Mouse (Mus musculus): ENCODE measurements around the gene Slitrk6.

DNA sequence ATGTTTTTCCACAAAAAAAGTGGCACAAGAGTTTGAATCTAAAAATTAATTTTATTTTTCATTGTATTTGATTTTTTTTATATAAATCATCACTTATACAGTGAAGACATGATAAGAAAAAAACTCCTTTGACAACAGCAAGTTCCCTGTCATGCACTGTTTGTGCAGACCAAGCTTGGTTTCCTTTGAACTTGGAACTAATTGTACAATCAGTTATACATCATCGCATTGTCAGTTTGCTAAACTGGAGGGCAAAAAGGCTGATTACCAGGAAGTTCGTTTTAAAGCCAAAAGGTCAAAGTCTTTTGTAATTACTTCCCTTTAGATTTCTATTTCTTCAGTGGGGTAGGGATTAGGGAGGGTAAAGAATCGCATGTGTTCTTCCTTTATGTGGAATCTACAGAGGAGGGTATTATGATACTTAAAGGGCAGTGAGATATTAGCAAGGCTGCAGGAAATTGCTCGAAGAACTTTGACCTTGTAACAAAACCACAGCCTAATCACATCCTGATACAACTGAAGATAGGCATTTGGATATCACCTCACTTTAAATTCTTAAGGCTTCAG lies 26.5 kb downstream of the Slitrk6 start:
- TF ChIP-seq CTCF (IDR thresholded peaks at IDR 0.05; ENCODE audit: extremely low read depth, insufficient read depth, low read length) (no peak), POLR2A (IDR thresholded peaks at IDR 0.05; ENCODE audit: extremely low read depth, insufficient read depth, low read length) (no peak)
